Mouse (Mus musculus) retina, postnatal 7 days (tissue): Measurements from ENCODE around the gene Zmynd10.
A peak's percentile ranks its signal among the peaks of the same experiment; 100 is the strongest.

ENCODE experiments used
- DNase-seq: peaks from one replicate; pipeline ENCODE4 v3.0.0-alpha.2; 2012; ENCODE audit warnings: low read depth, low spot score

The Zmynd10 gene

DNA sequence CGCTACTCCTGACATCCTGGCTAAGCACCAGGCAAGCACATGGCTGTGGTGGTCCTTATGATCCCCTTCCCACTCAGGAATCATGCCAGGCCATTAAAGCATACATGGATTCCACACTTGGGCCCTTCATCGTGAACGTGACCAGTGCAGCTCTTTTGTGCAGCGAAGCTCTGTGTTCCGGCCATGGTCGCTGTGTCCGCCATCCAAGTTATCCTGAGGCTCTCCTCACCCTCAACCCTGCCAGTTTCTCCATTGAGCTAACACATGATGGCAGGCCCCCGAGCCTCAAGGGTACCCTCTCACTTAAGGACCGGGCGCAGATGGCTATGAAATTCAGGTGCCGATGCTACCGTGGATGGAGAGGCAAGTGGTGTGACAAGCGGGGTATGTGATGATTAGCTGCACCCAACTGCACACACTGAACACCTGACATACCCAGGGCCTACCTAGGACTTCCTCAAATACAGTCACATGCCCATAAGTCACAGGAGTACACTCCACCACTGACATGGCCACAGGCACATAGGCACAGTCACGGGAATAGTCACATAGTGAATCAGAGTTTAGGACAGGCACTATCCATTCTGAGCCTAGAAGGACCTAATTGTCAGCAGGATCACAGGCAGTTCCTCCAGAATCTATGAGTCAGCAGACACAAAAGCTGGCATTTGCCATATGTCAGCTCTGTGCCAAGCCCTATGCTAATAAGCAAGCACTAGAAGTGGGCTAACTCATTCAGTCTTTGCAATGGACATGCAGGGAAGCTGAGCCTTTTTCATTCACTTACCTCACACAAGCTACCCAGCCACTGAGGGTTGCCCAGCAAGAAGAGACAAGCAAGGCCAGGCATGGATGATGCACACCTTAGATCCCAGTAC is 32.2 kb downstream of the Zmynd10 start:
- no peak for DNase-seq

DNA sequence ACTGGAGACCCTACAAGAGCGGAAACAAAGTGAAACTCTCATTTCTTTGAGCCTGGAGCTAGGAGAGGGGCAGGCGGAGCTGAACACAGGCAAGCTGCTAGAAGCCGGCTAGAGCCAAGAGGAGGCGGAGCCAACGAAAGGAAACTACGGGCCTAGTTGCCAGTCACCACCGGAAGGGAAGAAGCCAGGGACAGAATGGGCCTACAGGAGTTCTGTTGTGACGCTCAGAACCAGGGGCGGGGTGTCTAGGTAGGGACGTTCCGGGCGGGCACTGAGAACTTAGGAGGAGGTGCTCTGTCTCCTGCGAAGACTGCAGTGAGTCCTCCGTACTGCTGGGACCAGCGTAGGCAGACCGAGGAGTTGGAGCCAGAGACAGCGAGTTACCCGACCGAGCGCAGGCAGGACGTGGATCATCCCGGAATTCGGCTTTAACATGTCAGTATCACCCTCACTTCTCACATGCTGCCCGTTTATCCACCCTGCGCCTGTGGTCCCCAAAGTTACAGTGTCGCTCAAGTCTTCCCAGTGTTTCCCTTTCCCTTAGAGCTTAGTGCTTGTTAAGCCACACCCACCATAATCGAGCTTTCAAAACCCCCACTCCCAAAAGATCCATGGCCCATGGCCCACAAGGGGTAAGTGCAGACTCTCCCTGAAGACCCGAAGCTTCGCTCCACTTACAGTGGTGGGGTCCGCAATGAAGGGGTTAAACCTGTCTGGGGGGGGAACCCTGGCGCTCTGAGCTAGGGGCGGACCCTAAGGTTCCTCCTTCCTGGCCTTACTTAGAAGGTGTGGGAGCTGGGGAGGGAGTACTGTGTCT is 33.6 kb downstream of the Zmynd10 start, which contains the start of gene Hyal3:
Hyal3 (plus strand) TSS at position 318 of the 817 bp plus-strand sequence.
- DNase-seq: no peak

DNA sequence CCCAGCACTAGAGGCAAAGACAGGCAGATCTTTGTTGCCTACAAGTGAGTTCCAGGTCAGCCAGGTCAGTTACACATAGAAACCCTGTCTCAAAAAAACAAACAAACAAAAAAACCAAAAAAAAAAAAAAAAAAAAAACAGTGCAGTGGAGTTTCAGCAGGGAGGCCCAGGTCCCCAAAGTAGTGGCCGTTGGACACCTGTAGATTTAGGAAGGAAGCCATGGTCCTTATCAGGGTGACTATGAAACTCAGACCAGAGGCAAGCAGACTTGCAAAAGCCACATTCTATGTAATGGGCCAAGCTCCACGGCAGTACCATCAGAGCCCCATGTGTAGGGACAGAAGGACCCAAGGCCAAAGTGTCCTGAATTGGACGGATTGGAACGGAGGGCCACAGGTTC is 34.5 kb downstream of the Zmynd10 start:
- DNase-seq: no peak

DNA sequence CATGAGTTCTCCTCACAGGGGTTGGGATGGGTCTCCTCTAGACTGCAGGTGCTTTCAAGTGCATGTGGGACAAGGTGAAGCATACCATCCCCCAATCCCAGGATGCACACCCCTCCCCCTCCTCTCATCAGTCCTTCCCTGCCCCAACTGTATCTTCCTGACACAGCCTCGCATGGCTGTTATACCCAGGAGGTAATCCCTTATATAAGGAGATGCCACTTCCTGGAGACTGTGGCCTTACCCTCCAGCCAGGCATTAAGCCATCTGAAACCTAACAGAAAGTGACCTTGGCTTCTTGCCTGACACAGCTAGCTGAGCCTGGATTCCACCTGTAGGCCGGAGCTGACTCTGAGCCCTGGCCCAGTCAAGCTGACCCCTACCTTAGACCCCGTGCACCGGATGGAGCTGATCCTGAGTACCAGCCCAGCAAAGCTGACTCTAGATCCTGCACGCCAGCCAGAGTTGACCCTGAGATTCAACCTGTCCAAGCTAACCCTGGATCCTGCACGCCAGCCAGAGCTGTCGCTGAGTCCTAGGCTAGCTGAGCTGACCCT is 35.5 kb downstream of the Zmynd10 start:
- no peak for DNase-seq

DNA sequence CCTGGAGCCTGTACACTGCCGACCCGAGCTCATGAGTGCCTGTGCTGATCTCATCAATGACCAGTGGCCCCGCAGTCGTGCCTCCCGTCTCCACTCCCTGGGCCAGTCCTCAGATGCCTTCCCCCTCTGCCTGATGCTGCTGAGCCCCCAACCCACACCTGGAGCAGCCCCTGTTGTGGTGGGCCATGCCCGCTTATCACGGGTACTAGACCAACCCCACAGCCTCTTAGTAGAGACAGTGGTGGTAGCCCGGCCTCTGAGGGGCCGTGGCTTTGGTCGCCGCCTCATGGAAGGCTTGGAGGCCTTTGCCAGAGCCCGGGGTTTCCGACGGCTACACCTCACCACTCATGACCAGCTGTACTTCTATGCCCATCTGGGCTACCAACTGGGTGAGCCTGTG is 36.1 kb downstream of the Zmynd10 start:
- no peak for DNase-seq

DNA sequence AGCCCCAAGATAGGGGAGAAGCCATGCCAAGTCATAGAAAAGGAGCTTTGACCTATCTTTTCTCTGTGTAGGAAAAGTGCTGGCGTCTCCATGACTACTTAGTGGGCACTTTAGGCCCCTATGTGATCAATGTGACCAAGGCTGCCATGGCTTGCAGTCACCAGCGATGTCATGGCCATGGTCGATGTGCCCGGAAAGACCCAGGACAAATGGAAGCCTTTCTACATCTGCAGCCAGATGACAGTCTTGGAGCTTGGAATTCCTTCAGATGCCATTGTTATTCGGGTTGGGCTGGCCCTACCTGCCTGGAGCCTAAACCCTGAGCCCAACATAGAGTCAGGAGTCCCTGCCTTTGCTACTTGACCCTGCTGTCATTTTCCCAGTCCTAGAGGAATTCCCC is 39.4 kb downstream of the Zmynd10 start:
- no peak for DNase-seq

DNA sequence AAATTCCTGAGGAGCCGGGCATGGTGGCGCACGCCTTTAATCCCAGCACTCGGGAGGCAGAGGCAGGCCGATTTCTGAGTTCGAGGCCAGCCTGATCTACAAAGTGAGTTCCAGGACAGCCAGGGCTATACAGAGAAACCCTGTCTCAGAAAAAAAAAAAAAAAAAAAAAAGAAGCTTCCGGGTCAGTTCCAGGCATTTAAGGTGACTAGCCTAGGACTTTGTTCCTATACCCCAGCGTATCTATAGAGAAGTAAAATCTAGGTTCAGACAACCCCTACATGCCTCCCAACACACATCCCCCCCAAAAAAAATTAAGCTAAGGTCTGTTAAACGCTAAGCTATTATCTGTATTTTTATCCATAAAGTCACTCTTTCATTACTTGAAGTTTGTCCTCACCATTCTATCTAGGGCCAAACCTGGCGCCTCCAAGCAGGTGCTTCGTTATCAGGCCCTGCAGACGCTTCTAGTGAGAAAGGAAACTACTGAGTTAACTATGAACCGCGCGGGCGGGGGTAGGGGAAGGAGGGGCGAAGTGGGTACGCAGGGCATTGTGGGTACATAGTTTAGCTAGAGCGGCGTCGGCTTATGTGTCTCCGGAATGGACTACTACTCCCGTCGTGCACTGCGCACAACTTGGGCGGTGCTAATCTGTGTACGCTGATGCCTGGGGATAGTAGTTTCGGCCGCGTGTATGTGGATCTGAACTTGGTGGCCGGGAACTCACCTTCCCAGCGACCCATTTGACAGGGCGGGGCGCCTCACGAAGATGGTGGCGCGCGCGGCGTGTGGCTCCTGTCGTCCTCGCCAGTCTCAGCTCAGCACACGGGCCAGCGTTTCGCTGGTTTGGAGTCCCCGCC is 40.1 kb downstream of the Zmynd10 start, which contains the start of gene Ifrd2:
Ifrd2 (plus strand) TSS at position 669 of the 859 bp plus-strand sequence.
- peak; percentile 95 for DNase-seq

DNA sequence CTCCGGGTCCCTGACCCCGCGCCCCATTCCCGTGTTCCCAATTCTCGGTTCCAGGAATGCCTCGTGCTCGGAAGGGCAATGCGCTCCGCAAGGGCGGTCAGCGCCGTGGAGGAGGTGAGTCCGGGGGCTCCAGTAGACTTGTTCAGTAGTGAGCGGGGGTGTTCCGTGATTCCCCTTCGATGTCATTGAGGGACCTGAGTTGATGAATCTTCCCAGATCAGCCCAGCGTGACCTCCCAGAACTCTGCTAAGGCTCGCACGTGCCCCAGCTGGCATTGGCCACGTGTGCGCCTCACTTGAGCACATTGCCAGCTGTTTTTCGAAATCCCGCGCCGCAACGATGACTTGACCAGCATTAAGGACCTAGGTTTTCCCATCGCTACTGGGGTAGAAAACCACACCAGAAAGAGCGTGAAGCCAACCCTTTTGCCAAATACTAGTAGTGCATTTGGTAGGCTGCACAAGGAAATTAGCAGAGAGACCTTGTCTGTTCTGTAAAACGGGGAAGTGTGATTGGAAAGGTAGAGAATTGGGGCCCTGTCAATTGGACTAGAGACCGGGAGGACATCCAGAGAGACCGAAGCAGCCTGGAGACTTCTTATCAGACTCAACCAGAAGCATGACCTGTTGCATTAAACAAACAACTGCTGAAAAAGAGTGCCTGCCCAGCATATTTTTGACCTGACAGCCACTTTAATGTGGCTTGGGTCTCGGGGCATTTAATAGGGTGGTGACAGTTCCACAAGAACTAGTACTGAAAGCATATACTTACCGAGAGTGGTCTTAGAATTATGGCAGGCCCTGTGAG is 40.9 kb downstream of the Zmynd10 start:
- DNase-seq: no peak

DNA sequence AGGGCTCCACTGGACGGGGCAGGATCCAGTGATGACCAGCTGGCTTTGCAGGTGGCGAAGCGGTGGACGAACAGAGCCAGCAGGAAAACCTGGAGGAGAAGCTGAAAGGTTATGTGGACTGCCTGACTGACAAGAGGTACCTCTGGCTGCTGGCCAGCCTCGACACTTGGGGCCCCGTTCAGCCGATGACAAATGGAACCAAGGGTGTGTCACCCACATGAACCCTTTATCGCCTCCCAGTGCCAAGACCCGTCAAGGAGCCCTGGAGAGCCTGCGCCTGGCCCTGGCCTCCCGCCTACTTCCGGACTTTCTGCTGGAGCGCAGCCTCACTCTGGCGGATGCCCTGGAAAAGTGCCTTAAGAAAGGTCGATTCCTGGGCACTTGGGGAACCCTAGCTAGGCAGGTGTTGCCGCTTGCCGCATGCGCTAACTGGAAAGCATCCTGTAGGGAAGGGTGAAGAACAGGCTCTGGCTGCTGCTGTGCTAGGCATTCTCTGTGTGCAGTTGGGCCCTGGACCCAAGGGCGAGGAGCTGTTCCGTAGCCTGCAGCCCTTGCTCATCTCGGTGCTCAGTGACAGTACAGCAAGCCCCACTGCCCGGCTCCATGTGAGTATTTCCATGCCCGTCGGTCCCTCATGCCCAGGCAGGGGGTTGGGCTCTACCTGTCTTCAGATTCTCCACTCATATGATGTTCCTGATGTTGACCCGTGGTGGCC is 43.1 kb downstream of the Zmynd10 start:
- no peak for DNase-seq

DNA sequence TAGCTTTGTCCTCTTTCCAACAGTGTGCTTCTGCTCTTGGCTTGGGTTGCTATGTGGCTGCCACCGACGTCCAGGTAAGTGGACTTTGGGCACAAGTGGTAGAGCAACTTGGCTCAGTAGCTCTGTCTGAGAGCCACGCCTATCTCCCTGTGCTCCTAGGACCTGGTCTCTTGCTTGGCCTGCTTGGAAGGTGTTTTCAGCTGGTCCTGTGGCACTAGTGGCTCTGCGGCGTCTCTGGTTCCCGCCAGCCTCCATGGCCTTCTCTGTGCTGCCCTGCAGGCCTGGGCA is 43.6 kb downstream of the Zmynd10 start:
- no peak for DNase-seq

DNA sequence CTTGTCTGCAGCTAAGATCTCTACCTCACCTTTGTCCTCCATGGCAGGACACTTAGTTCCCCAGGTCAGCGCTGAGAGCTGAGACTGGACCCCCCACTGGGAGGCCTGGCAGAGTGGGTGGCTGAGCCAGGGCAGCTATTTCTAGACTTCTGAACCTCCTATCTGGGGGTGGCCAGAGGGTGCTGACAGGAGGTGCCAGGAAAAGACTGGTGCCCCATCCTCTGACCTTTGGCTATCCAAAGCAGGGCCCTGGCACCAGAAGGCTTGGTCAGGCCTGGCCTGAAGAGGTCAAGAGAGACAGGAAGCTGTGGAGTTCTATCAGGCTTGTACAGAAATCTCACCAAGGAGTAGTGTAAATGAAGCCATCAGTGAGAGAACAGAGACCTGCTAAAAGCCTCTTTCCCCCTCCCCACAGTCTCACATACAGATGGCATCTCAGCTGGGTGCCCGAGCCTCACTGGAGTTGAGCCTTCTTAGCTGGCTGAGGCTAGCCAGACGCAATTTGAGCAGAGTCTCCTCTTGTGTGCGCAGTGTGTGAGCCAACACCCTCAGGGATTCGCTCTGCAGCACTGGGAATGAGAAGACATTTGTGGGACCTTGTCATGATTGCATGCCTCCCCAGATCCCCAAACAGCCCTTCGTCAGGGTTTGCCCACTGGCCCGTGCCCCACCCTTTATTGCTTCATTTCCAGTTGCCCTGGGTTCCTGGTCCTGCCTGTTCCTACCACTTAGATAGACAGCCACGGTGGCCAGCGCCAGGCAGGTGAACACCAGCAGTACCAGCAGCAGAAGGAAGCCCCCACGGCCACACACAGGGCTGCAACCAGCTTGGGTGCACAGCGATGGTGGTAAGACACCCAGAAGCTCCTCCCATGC is 46.2 kb downstream of the Zmynd10 start:
- DNase-seq: no peak

DNA sequence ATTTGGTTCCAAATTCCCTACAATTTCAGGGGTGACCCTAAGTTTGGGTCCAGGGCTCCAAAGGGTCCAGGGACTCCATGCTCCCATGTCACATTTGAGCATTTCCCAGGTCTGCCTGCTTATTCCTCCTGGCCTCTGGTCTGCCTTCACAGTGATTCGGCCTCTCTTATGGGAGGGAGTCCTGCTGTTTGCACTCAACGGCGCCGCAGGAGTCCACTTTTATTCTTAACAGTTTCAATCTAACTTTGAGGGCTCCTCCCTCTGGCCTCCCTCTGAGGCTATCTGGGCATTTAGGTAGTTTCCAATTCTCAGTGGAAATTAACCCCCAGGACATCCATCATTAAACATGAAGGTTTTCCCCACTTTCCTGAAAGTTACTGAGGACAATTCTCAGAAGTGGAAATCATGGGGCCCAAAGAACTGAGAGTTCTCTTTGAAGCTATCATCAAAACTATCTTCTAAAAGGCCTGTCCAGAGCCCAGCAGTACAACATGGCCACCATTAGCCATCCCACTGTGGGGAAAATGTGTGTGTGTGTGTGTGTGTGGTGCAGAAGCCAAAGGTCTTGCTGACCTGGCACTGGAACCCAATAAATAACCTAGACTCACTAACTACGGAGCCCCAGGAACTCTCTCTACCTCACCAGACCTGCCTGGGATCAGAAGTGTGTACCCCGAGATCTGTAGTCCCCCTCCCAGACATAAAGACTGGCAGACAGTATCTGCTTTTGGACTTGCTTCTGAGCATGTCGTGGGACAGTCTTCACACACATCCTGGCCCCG is 47.4 kb downstream of the Zmynd10 start:
- no peak for DNase-seq

DNA sequence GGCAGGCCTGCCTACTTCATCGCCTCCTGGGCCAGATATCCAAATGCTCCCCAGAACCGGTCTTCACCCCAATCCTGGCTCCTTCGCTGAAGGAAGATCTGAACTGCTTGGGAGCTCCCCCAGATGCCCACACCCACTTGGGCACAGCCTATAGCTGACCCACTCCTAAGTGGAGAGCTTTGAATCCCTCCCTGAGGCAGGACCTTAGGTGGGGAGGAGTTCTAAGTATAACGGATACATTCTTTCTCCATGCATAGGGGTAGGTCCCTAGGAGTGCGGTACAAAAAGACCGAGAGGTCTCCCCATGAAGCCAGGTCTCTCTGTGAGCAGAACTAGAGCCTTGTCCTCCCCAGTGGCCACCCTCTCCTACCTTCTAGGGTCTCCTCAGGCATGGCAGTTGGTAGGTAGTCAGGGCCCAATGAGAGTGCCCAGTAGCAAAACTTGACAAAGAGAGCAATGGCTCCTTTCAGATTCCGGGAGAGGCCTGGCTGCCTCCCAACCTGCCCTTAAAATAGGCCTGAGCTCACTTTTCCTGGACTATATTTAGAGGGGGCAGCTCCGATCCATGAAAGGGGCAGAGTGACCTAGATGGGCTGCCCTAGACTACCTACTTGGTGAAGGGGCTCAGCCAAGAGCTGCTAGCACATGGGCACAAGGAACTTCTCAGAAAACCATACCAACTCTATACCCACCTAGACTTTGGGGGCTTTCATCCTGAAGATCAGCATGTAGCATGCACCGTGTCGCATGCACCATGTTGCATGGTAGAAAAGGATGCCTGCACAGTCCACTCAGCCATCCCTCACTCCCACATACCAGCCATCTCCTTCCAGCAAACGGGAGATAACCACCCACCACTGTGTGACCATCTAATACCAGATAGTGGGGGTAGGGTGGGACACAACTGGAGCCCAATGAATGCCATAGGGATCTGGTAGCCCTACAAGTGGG is 49.8 kb downstream of the Zmynd10 start:
- no peak for DNase-seq

DNA sequence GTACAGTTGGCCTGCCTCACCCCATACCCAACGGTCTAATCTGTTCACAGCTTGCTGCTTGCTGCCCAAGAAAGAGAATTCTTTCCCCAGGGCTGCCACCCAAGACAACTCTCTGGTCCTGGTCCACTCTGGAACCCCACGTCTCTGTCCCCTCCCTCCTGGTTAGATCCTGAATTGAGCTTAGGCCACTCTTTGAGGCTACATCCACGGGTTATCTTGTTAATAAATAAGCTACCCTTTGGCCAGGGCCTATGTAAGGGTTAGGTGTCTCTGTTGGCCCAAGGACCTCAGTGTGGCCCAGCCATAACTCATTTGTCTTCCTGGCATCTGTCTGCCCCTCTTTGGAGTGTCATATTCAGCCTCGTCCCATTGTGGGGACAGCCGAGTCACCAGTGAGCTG is 51.3 kb downstream of the Zmynd10 start:
- no peak for DNase-seq

DNA sequence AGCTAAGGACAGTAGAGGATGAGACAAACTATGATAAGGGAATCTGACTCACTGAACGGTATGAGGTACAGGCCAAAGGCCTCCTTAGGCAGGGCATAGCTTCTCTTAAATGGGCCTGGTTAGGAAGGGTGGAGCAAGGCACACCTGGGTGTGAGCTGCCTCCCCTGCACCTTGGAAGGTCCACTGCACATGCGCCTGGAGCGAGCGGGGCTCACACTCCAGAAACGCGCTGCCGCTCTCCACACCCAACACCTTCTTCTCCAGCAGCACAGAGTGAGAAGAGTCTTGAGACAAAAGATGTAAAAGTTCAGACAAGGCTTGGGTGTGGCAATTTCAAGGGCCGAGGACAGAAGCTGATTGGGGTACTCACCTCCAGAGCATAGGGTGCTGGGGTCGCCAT is 52.3 kb downstream of the Zmynd10 start:
- no peak for DNase-seq

DNA sequence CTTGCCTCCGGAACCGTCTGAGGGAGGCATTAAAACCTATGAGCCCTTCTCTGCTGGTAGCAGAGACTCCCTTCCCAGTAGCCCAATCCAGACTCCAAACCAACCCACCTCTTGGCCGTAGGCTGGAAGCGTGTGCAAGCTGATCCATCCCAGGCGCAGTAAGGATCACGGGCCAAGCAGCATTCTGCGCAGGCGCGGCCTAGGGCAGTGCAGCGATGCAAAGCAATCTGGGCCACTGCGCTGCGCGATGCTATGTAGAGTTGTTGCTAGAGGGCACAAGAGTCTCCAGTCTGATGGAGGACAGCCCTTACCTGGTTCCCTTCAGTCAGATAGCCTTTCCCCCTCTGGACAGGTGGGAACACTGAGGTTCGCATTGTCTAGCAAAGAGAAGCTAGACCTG is 52.7 kb downstream of the Zmynd10 start:
- no peak for DNase-seq

DNA sequence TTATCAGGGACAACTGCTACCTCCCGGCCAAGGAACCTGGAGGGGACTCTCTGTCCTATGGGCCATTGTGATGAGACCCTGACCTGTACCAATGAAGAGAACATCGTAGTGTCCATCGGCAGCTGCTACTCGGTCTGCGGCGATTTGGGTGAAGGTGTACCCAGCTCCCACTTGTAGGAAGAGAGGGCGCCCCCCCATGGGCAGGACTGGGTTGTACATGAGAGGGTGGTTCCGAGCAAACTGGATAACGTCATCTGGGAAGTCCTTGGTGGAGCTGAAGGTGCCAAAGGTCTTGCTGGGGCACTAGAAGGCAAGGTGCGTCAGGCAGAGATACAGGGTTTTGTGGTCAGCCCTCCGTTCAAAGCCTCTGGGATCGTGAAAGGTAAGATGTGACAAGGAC is 53.6 kb downstream of the Zmynd10 start:
- no peak for DNase-seq
